Mouse (Mus musculus): ENCODE data around the gene Olfr872. TPM values are rescaled to one million over a fixed set of nuclear protein-coding genes. Genes with fewer than 3 reads are reported as not detected.
"Not testable (repeated sequence)": the region's sequence is repeated elsewhere in the genome, so short reads cannot be mapped to it uniquely, and the experiment has no call there.

The Olfr872 gene
- total RNA-seq (2014; rRNA removed; ENCODE audit: low replicate concordance) = not detected in 2 replicates
- polyA plus RNA-seq (2015; fragmentation: Nextera tagmentation; extraction: Ambion mirVana) = not detected in 2 replicates

GRCm38 (mm10) chr9:20236819-20237218, at the start of gene Olfr872:
Gene Olfr872 (plus strand): TSS chr9:20237119.
- H3K27ac ChIP-seq (ENCODE audit: low read depth) = no peak within 1 kb of the TSS
- H3K9me3 ChIP-seq (replicated peaks; ENCODE audit: control insufficient read depth, low read length) = no peaks in the 10 kb centered on the region
- DNase-seq (ENCODE audit: low spot score) (no peak), ATAC-seq (ENCODE audit: insufficient read depth, low read depth) (no peak)
- H3K27me3 ChIP-seq (ENCODE audit: control insufficient read depth, insufficient read depth, low read length) = no peaks in the 10 kb centered on the region
- H3K4me2 ChIP-seq (ENCODE audit: low read depth, low read length) = no peak within 1 kb of the TSS
- no peak within 1 kb of the TSS for H3K4me3 ChIP-seq (ENCODE audit: low read depth, low read length)
- no peaks in the 10 kb centered on the region for H3K4me1 ChIP-seq (ENCODE audit: control insufficient read depth, insufficient read depth)
- no peak within 1 kb of the TSS for H3K9ac ChIP-seq (replicated peaks; ENCODE audit: low read depth, low read length)
- TF ChIP-seq CTCF (IDR thresholded peaks at IDR 0.05; ENCODE audit: low read depth) = no peak
- H3K36me3 ChIP-seq (replicated peaks; ENCODE audit: control insufficient read depth, insufficient read depth, low read length) = no peaks in the 10 kb centered on the region

- H3K4me1 ChIP-seq (ENCODE audit: control insufficient read depth, insufficient read depth) = no peaks in the 10 kb centered on the region
- no peak for ATAC-seq (ENCODE audit: insufficient read depth, low read depth)
Measured at GRCm38 (mm10) chr9:20202131-20202530, 34.8 kb upstream of the Olfr872 start.

GRCm38 (mm10) chr9:20203413-20203984, 33.4 kb upstream of the Olfr872 start:
- not testable (repeated sequence) for DNase-seq (ENCODE audit: low spot score); H3K27me3 ChIP-seq (ENCODE audit: control insufficient read depth, insufficient read depth, low read length); H3K27ac ChIP-seq (ENCODE audit: low read depth); H3K4me1 ChIP-seq (ENCODE audit: control insufficient read depth, insufficient read depth); ATAC-seq (ENCODE audit: insufficient read depth, low read depth); H3K36me3 ChIP-seq (replicated peaks; ENCODE audit: control insufficient read depth, insufficient read depth, low read length); H3K9me3 ChIP-seq (replicated peaks; ENCODE audit: control insufficient read depth, low read length); H3K4me2 ChIP-seq (ENCODE audit: low read depth, low read length); H3K4me3 ChIP-seq (ENCODE audit: low read depth, low read length); H3K9ac ChIP-seq (replicated peaks; ENCODE audit: low read depth, low read length)
- WGBS = 60% methylated on average over 7 of the region's 7 CpGs

More at GRCm38 (mm10) chr9:20202131-20202530, 34.8 kb upstream of the Olfr872 start:
- H3K4me3 ChIP-seq (ENCODE audit: low read depth, low read length) = no peak overlapping the region
- 62% methylated on average over 1 of the region's 1 CpGs for WGBS
- no peak for TF ChIP-seq CTCF (IDR thresholded peaks at IDR 0.05; ENCODE audit: low read depth)
- TF ChIP-seq EP300 (IDR thresholded peaks at IDR 0.05; ENCODE audit: low read depth) = no peak
- no peak for DNase-seq (ENCODE audit: low spot score)
- H3K27me3 ChIP-seq (ENCODE audit: control insufficient read depth, insufficient read depth, low read length) = no peaks in the 10 kb centered on the region
- no peak overlapping the region for H3K4me2 ChIP-seq (ENCODE audit: low read depth, low read length)
- H3K27ac ChIP-seq (ENCODE audit: low read depth) = no peak overlapping the region
- H3K36me3 ChIP-seq (replicated peaks; ENCODE audit: control insufficient read depth, insufficient read depth, low read length) = no peaks in the 10 kb centered on the region
- no peak overlapping the region for H3K9ac ChIP-seq (replicated peaks; ENCODE audit: low read depth, low read length)
- H3K9me3 ChIP-seq (replicated peaks; ENCODE audit: control insufficient read depth, low read length) = 0 out of 2 replicates have a peak, but pooled peaks cover 3% of the 10 kb centered on the region

GRCm38 (mm10) chr9:20210812-20211211, 26.1 kb upstream of the Olfr872 start:
- ATAC-seq (ENCODE audit: insufficient read depth, low read depth) (no peak), DNase-seq (ENCODE audit: low spot score) (no peak)
- no peak overlapping the region for H3K9ac ChIP-seq (replicated peaks; ENCODE audit: low read depth, low read length)
- no peaks in the 10 kb centered on the region for H3K4me1 ChIP-seq (ENCODE audit: control insufficient read depth, insufficient read depth)
- H3K4me2 ChIP-seq (ENCODE audit: low read depth, low read length) = no peak overlapping the region
- no peaks in the 10 kb centered on the region for H3K36me3 ChIP-seq (replicated peaks; ENCODE audit: control insufficient read depth, insufficient read depth, low read length)
- H3K4me3 ChIP-seq (ENCODE audit: low read depth, low read length) = no peak overlapping the region
- H3K27ac ChIP-seq (ENCODE audit: low read depth) = no peak overlapping the region
- H3K9me3 ChIP-seq (replicated peaks; ENCODE audit: control insufficient read depth, low read length) = no peaks in the 10 kb centered on the region
- no peak for TF ChIP-seq CTCF (IDR thresholded peaks at IDR 0.05; ENCODE audit: low read depth)
- no peaks in the 10 kb centered on the region for H3K27me3 ChIP-seq (ENCODE audit: control insufficient read depth, insufficient read depth, low read length)
- 17% methylated on average over 1 of the region's 1 CpGs for WGBS

GRCm38 (mm10) chr9:20211477-20211876, 25.4 kb upstream of the Olfr872 start:
- no peaks in the 10 kb centered on the region for H3K27me3 ChIP-seq (ENCODE audit: control insufficient read depth, insufficient read depth, low read length)
- TF ChIP-seq EP300 (IDR thresholded peaks at IDR 0.05; ENCODE audit: low read depth) (no peak), CTCF (IDR thresholded peaks at IDR 0.05; ENCODE audit: low read depth) (no peak)
- no peaks in the 10 kb centered on the region for H3K9me3 ChIP-seq (replicated peaks; ENCODE audit: control insufficient read depth, low read length)
- H3K9ac ChIP-seq (replicated peaks; ENCODE audit: low read depth, low read length) = no peak overlapping the region
- DNase-seq (ENCODE audit: low spot score) (no peak), ATAC-seq (ENCODE audit: insufficient read depth, low read depth) (no peak)
- H3K27ac ChIP-seq (ENCODE audit: low read depth) = no peak overlapping the region
- H3K4me1 ChIP-seq (ENCODE audit: control insufficient read depth, insufficient read depth) = no peaks in the 10 kb centered on the region
- no peak overlapping the region for H3K4me3 ChIP-seq (ENCODE audit: low read depth, low read length)
- WGBS = 30% methylated on average over 2 of the region's 2 CpGs
- H3K4me2 ChIP-seq (ENCODE audit: low read depth, low read length) = no peak overlapping the region
- H3K36me3 ChIP-seq (replicated peaks; ENCODE audit: control insufficient read depth, insufficient read depth, low read length) = no peaks in the 10 kb centered on the region

- no peak within 1 kb of the TSS for H3K4me3 ChIP-seq (ENCODE audit: low read depth, low read length)
- ATAC-seq (ENCODE audit: insufficient read depth, low read depth) = no peak
- DNase-seq (ENCODE audit: low spot score) = no peak
- H3K27ac ChIP-seq (ENCODE audit: low read depth) = no peak within 1 kb of the TSS
- no peaks in the 10 kb centered on the region for H3K9me3 ChIP-seq (replicated peaks; ENCODE audit: control insufficient read depth, low read length)
- H3K4me2 ChIP-seq (ENCODE audit: low read depth, low read length) = no peak within 1 kb of the TSS
- H3K4me1 ChIP-seq (ENCODE audit: control insufficient read depth, insufficient read depth) = no peaks in the 10 kb centered on the region
- no peaks in the 10 kb centered on the region for H3K27me3 ChIP-seq (ENCODE audit: control insufficient read depth, insufficient read depth, low read length)
- H3K9ac ChIP-seq (replicated peaks; ENCODE audit: low read depth, low read length) = no peak within 1 kb of the TSS
- no peaks in the 10 kb centered on the region for H3K36me3 ChIP-seq (replicated peaks; ENCODE audit: control insufficient read depth, insufficient read depth, low read length)
- TF ChIP-seq CTCF (IDR thresholded peaks at IDR 0.05; ENCODE audit: low read depth) (no peak), EP300 (IDR thresholded peaks at IDR 0.05; ENCODE audit: low read depth) (no peak)
Measured at GRCm38 (mm10) chr9:20211907-20212306, 25.0 kb upstream of the Olfr872 start, which contains the start of gene Olfr871. Gene Olfr871 (plus strand): TSS chr9:20212207.

Data from heart, postnatal 0 days (tissue).